Mouse (Mus musculus): Measurements from ENCODE around the gene Map6d1. TPM values are rescaled to one million over a fixed set of nuclear protein-coding genes. Genes with fewer than 3 reads are reported as not detected.

The Map6d1 gene
- 0.12 TPM for polyA plus RNA-seq (2014; fragmentation: Illumina TruSeq; extraction: RNeasy Lipid Tissue Mini Kit (QIAGEN cat#74804); ENCODE audit: low read depth, low replicate concordance)

DNA sequence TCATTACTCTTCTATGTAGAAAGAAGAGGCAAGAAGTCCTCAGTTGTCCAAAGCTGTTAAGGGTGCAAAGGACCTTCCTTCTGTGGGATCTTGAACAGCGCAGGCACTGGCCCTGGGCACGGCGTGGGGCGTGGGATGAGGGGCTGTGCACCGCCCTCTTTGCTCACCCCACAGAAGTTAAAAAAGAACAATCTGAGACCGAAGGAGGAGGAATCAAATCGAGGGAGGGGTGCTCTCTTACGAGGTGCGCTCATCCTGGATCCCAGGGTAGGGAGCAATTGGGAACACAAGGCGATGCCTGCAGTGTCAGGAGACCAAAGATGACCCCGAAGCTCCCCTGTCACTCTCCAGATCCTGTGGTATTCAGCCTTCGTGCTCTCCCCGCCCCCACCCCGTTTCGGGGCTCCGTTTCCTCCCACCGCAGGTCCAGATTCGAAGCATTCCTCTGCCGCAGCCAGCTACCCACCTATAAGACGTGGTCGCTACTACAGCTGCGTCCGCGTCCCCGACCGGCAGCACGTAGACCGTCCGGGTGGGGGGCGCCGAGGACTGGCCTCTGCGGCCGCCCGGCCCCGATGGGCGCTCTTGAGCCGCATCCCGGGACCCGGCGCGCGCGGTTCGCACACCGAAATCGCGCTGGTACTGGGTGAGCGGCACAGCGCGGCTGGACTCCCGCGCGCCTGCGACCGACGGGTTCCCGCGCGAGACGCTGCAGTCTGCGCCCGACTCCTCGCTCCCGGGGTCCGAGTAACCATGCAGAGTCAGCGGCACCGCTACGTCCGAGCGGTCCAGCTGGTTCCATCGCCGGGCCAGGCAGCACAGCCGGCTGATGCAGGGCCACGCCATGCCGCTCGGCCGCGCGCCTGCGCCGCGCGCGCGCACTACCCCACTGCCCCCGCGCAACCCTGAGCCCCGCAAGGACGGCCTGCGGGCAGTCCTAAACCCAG, at the start of gene Map6d1:
TSS of gene Map6d1 (minus strand) at position 891 of the 947 bp plus-strand sequence.

Other genes with a start within 250 kb of the Map6d1 start
- 85.8 TPM for gene Klhl24, start 143.8 kb downstream of the Map6d1 start, polyA plus RNA-seq (2014; fragmentation: Illumina TruSeq; extraction: RNeasy Lipid Tissue Mini Kit (QIAGEN cat#74804); ENCODE audit: low read depth, low replicate concordance)
- 13.2 TPM for gene Yeats2, start 100.3 kb downstream of the Map6d1 start, polyA plus RNA-seq (2014; fragmentation: Illumina TruSeq; extraction: RNeasy Lipid Tissue Mini Kit (QIAGEN cat#74804); ENCODE audit: low read depth, low replicate concordance)
- gene Parl, start 61.0 kb upstream of the Map6d1 start, polyA plus RNA-seq (2014; fragmentation: Illumina TruSeq; extraction: RNeasy Lipid Tissue Mini Kit (QIAGEN cat#74804); ENCODE audit: low read depth, low replicate concordance), result 59.5 TPM
- not detected for gene Cyp2ab1, start 84.0 kb upstream of the Map6d1 start, polyA plus RNA-seq (2014; fragmentation: Illumina TruSeq; extraction: RNeasy Lipid Tissue Mini Kit (QIAGEN cat#74804); ENCODE audit: low read depth, low replicate concordance)
- 30.8 TPM for gene Abcc5, start 185.0 kb upstream of the Map6d1 start, polyA plus RNA-seq (2014; fragmentation: Illumina TruSeq; extraction: RNeasy Lipid Tissue Mini Kit (QIAGEN cat#74804); ENCODE audit: low read depth, low replicate concordance)

All from kidney, adult 10 weeks (tissue).